Mouse (Mus musculus) T-cell, adult 2 months (primary cell): ENCODE data around the gene Igflr1.

ENCODE experiments used
- DNase-seq: peaks from one replicate; pipeline ENCODE4 v3.0.0; 2022; ENCODE audit warnings: low spot score

Igflr1 gene

GRCm38 (mm10) chr7:30564970-30565571 is at the start of gene Igflr1:
Gene Igflr1, plus strand, starts transcription at chr7:30565427.
- DNase-seq: peak; percentile 29

- no peak for DNase-seq
These were observed 46.9 kb upstream of the Igflr1 start for GRCm38 (mm10) chr7:30518325-30518724.

- DNase-seq: no peak
These were observed 44.8 kb upstream of the Igflr1 start for GRCm38 (mm10) chr7:30520396-30520795.

GRCm38 (mm10) chr7:30520856-30521255 is 44.4 kb upstream of the Igflr1 start:
- no peak for DNase-seq

GRCm38 (mm10) chr7:30522871-30523270 is 42.4 kb upstream of the Igflr1 start:
- DNase-seq: no peak

- DNase-seq: no peak
These were observed 40.7 kb upstream of the Igflr1 start for GRCm38 (mm10) chr7:30524487-30524886.

- no peak for DNase-seq
These were observed 39.3 kb upstream of the Igflr1 start for GRCm38 (mm10) chr7:30525954-30526353.

- DNase-seq: no peak
These were observed 38.8 kb upstream of the Igflr1 start for GRCm38 (mm10) chr7:30526399-30526798.

- no peak for DNase-seq
These were observed 38.2 kb upstream of the Igflr1 start for GRCm38 (mm10) chr7:30526981-30527380.

GRCm38 (mm10) chr7:30531291-30531815 is 33.9 kb upstream of the Igflr1 start:
- DNase-seq: no peak

GRCm38 (mm10) chr7:30532931-30533330 is 32.3 kb upstream of the Igflr1 start:
- no peak for DNase-seq

GRCm38 (mm10) chr7:30533941-30534632 is 31.1 kb upstream of the Igflr1 start:
- DNase-seq: no peak

GRCm38 (mm10) chr7:30534633-30535577 is 30.3 kb upstream of the Igflr1 start, which contains the start of gene Arhgap33:
Gene Arhgap33, minus strand, starts transcription at chr7:30535060.
- DNase-seq: peak; percentile 95

GRCm38 (mm10) chr7:30540572-30540971 is 24.7 kb upstream of the Igflr1 start:
- no peak for DNase-seq

GRCm38 (mm10) chr7:30544327-30544726 is 20.9 kb upstream of the Igflr1 start:
- DNase-seq: no peak

- DNase-seq: no peak
These were observed 15.3 kb upstream of the Igflr1 start for GRCm38 (mm10) chr7:30549880-30550279.

- no peak for DNase-seq
These were observed 14.6 kb upstream of the Igflr1 start for GRCm38 (mm10) chr7:30550603-30551002.

GRCm38 (mm10) chr7:30551445-30552101 is 13.7 kb upstream of the Igflr1 start:
- DNase-seq: no peak

GRCm38 (mm10) chr7:30552102-30553020 is 12.9 kb upstream of the Igflr1 start, which contains the start of the genes Hspb6 and Proser3:
Gene Hspb6, plus strand, starts transcription at chr7:30552178.
Gene Proser3, minus strand, starts transcription at chr7:30552299.
- peak; percentile 95 for DNase-seq

GRCm38 (mm10) chr7:30553021-30553589 is 12.1 kb upstream of the Igflr1 start:
- no peak for DNase-seq
